Mouse (Mus musculus) adipose tissue, adult 10 weeks (tissue): Measurements from ENCODE around the gene Mroh2b. TPM values are rescaled to one million over a fixed set of nuclear protein-coding genes. Genes with fewer than 3 reads are reported as not detected.

Experiments
- polyA plus RNA-seq: library from polyadenylated mRNA; stranded (reverse); fragments of 350-450 nt; fragmentation: Illumina TruSeq; extraction: RNeasy Lipid Tissue Mini Kit (QIAGEN cat#74804); gene quantifications from one replicate; pipeline ENCODE4 v1.2.3, GENCODE M21; 2014; ENCODE audit warnings: low read depth, low replicate concordance

The Mroh2b gene
- 10.4 TPM for polyA plus RNA-seq

DNA sequence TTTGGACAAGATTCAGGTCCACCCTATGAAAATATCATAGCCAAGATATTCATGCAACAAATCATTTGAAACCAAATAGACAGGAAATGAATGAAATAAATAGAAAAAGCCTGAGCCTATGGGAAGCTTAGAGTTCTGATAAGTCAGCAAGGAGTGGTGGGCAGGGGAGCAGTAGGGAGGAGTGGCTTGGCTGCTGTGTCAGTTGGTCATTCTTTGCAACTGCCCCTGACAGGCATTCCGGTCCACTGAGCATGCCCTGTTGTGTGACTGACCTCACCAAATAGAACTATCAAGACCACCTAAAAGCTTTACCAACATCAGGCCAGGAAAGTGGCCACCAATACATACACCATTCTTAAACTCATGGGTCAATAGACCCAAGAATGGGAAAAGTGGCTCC is at the start of gene Mroh2b:
Gene Mroh2b, plus strand, starts transcription at position 301 of the 400 bp plus-strand sequence.

Other genes starting within 250 kb of the Mroh2b start
- gene C6, start 171.6 kb upstream of the Mroh2b start, polyA plus RNA-seq: 17.1 TPM
- gene C7, start 165.0 kb downstream of the Mroh2b start, polyA plus RNA-seq: 142 TPM
- gene Card6, start 209.8 kb downstream of the Mroh2b start, polyA plus RNA-seq: 5.5 TPM
- gene Rpl37, start 217.9 kb downstream of the Mroh2b start, polyA plus RNA-seq: 1,125 TPM
- 19.5 TPM for gene Prkaa1, start 245.1 kb downstream of the Mroh2b start, polyA plus RNA-seq